Mouse (Mus musculus) heart, embryonic 16.5 days (tissue): ENCODE measurements at regions not wholly inside any gene's neighbourhood (a gene's known extent, or its start where the extent isn't known, plus 50 kb on each side); places are given as distances from the start of the nearest gene placed in this dataset.

Source experiments
- ATAC-seq: fragments of 200-750 bp; cut with Nextera tagmentation; replicated peaks from 2 replicates; pipeline ENCODE4 v1.8.0; 2017; ENCODE audit warnings: moderate number of reproducible peaks; ENCODE audit not compliant: insufficient read depth, low FRiP score; ENCODE audit errors: extremely low read depth
- H3K27ac ChIP-seq: fragments of 300-500 bp; sonication (generic); 2 replicates; pipeline ENCODE4 v1.5.1; 2014; ENCODE audit warnings: mild to moderate bottlenecking, low read length, control low read depth, moderate library complexity
- H3K27me3 ChIP-seq: fragments of 300-500 bp; sonication (generic); 2 replicates; pipeline ENCODE4 v1.6.1; 2014; ENCODE audit warnings: low read length, mixed read lengths; ENCODE audit not compliant: control insufficient read depth, insufficient read depth
- H3K36me3 ChIP-seq: fragments of 300-500 bp; sonication (generic); 2 replicates; pipeline ENCODE4 v1.6.1; 2014; ENCODE audit not compliant: control insufficient read depth, insufficient read depth
- H3K4me1 ChIP-seq: fragments of 300-500 bp; sonication (generic); 2 replicates; pipeline ENCODE4 v1.6.1; 2014; ENCODE audit warnings: low read length, mixed read lengths; ENCODE audit not compliant: control insufficient read depth, insufficient read depth
- H3K4me2 ChIP-seq: fragments of 300-500 bp; sonication (generic); 2 replicates; pipeline ENCODE4 v1.6.1; 2014; ENCODE audit warnings: low read depth, mild to moderate bottlenecking, control low read depth, low read length
- H3K4me3 ChIP-seq: fragments of 300-500 bp; sonication (generic); 2 replicates; pipeline ENCODE4 v1.5.1; 2014; ENCODE audit warnings: mild to moderate bottlenecking, control low read depth, low read length
- H3K9ac ChIP-seq: fragments of 300-500 bp; sonication (generic); 2 replicates; pipeline ENCODE4 v1.6.1; 2014; ENCODE audit warnings: low read length, control low read depth
- H3K9me3 ChIP-seq: fragments of 300-500 bp; sonication (generic); replicated peaks from 2 replicates; pipeline ENCODE4 v1.6.1; 2016; ENCODE audit warnings: low read length; ENCODE audit not compliant: control insufficient read depth
- WGBS: fragments of 180-500 bp; shearing (Covaris S2); extraction: QIAGEN DNeasy Blood & Tissue Kit; methylation state at CpG from one replicate; pipeline ENCODE4 v1.1.7; 2014; 5-methylcytosine and 5-hydroxymethylcytosine counted together

- no peaks in the 10 kb centered on the region for H3K27me3 ChIP-seq
- no peak overlapping the region for H3K4me3 ChIP-seq
- H3K9me3 ChIP-seq, result no peaks in the 10 kb centered on the region
- peaks cover 7% of the 10 kb centered on the region for H3K4me1 ChIP-seq
- no peak overlapping the region for H3K9ac ChIP-seq
- H3K36me3 ChIP-seq, result no peaks in the 10 kb centered on the region
- no peak for ATAC-seq
- no peak overlapping the region for H3K27ac ChIP-seq
- WGBS, result 52% methylated on average over 4 of the region's 4 CpGs
- H3K4me2 ChIP-seq, result no peak overlapping the region
Observed at GRCm38 (mm10) chr1:71941688-71942087, 270.4 kb downstream of the Mreg start.

- H3K9ac ChIP-seq, result no peak overlapping the region
- no peak overlapping the region for H3K27ac ChIP-seq
- H3K4me2 ChIP-seq, result no peak overlapping the region
- no peaks in the 10 kb centered on the region for H3K27me3 ChIP-seq
- no peak overlapping the region for H3K4me3 ChIP-seq
- peaks cover 8% of the 10 kb centered on the region for H3K4me1 ChIP-seq
- H3K36me3 ChIP-seq, result no peaks in the 10 kb centered on the region
- ATAC-seq, result no peak
- no peaks in the 10 kb centered on the region for H3K9me3 ChIP-seq
- WGBS, result 47% methylated on average over 4 of the region's 4 CpGs
Observed at GRCm38 (mm10) chr1:71940900-71941299, 271.2 kb downstream of the Mreg start.

GRCm38 (mm10) chr1:71938323-71939007 lies 273.6 kb downstream of the Mreg start:
- H3K4me1 ChIP-seq, result peaks cover 8% of the 10 kb centered on the region
- no peaks in the 10 kb centered on the region for H3K9me3 ChIP-seq
- no peaks in the 10 kb centered on the region for H3K36me3 ChIP-seq
- H3K4me3 ChIP-seq, result no peak overlapping the region
- no peak overlapping the region for H3K9ac ChIP-seq
- H3K4me2 ChIP-seq, result no peak overlapping the region
- H3K27ac ChIP-seq, result no peak overlapping the region
- 43% methylated on average over 12 of the region's 12 CpGs for WGBS
- H3K27me3 ChIP-seq, result no peaks in the 10 kb centered on the region
- no peak for ATAC-seq

- WGBS, result 49% methylated on average over 8 of the region's 8 CpGs
- no peak overlapping the region for H3K4me3 ChIP-seq
- H3K9ac ChIP-seq, result no peak overlapping the region
- H3K9me3 ChIP-seq, result no peaks in the 10 kb centered on the region
- no peak for ATAC-seq
- no peak overlapping the region for H3K27ac ChIP-seq
- H3K4me1 ChIP-seq, result peaks cover 8% of the 10 kb centered on the region
- H3K36me3 ChIP-seq, result no peaks in the 10 kb centered on the region
- no peaks in the 10 kb centered on the region for H3K27me3 ChIP-seq
- no peak overlapping the region for H3K4me2 ChIP-seq
Observed at GRCm38 (mm10) chr1:71937922-71938321, 274.2 kb downstream of the Mreg start.

- Histone ChIP-seq H3K4me1 (peaks cover 8% of the 10 kb centered on the region), H3K36me3 (no peaks in the 10 kb centered on the region), H3K9me3 (no peaks in the 10 kb centered on the region), H3K4me3 (no peak overlapping the region), H3K27me3 (no peaks in the 10 kb centered on the region), H3K9ac (no peak overlapping the region), H3K27ac (no peak overlapping the region), H3K4me2 (no peak overlapping the region)
- whole genome bisulfite sequencing, result 63% methylated on average over 3 of the region's 3 CpGs
- ATAC-seq, result no peak
Observed at GRCm38 (mm10) chr1:71937168-71937567, 274.9 kb downstream of the Mreg start.

GRCm38 (mm10) chr1:71936501-71937129 lies 275.5 kb downstream of the Mreg start:
- no peak overlapping the region for H3K4me2 ChIP-seq
- WGBS, result 33% methylated on average over 5 of the region's 5 CpGs
- H3K9me3 ChIP-seq, result no peaks in the 10 kb centered on the region
- H3K4me3 ChIP-seq, result no peak overlapping the region
- H3K27ac ChIP-seq, result no peak overlapping the region
- no peak overlapping the region for H3K9ac ChIP-seq
- H3K27me3 ChIP-seq, result no peaks in the 10 kb centered on the region
- H3K36me3 ChIP-seq, result no peaks in the 10 kb centered on the region
- H3K4me1 ChIP-seq, result peaks cover 5% of the 10 kb centered on the region
- no peak for ATAC-seq

- Histone ChIP-seq H3K36me3 (no peaks in the 10 kb centered on the region), H3K27ac (no peak overlapping the region), H3K4me3 (no peak overlapping the region), H3K9ac (no peak overlapping the region), H3K4me1 (no peaks in the 10 kb centered on the region), H3K27me3 (no peaks in the 10 kb centered on the region), H3K4me2 (no peak overlapping the region), H3K9me3 (no peaks in the 10 kb centered on the region)
- no peak for ATAC-seq
- WGBS, result 92% methylated on average over 2 of the region's 2 CpGs
Observed at GRCm38 (mm10) chr1:71925501-71925900, 272.5 kb upstream of the Fn1 start.

GRCm38 (mm10) chr1:71924884-71925283 lies 271.9 kb upstream of the Fn1 start:
- 55% methylated on average over 1 of the region's 1 CpGs for WGBS
- ATAC-seq, result no peak
- no peak overlapping the region for H3K27ac ChIP-seq

GRCm38 (mm10) chr1:71923731-71924130 lies 270.7 kb upstream of the Fn1 start:
- Histone ChIP-seq H3K9ac (no peak overlapping the region), H3K9me3 (no peaks in the 10 kb centered on the region), H3K36me3 (no peaks in the 10 kb centered on the region), H3K27me3 (no peaks in the 10 kb centered on the region), H3K4me1 (no peaks in the 10 kb centered on the region), H3K4me3 (no peak overlapping the region), H3K27ac (no peak overlapping the region), H3K4me2 (no peak overlapping the region)
- no peak for ATAC-seq
- 56% methylated on average over 3 of the region's 3 CpGs for WGBS

More at GRCm38 (mm10) chr1:71924884-71925283, 271.9 kb upstream of the Fn1 start:
- Histone ChIP-seq H3K27me3 (no peaks in the 10 kb centered on the region), H3K4me1 (no peaks in the 10 kb centered on the region), H3K4me2 (no peak overlapping the region), H3K4me3 (no peak overlapping the region), H3K9ac (no peak overlapping the region), H3K9me3 (no peaks in the 10 kb centered on the region), H3K36me3 (no peaks in the 10 kb centered on the region)
